Mouse (Mus musculus): ENCODE measurements around the gene Dus2. TPM values are rescaled to one million over a fixed set of nuclear protein-coding genes. Genes with fewer than 3 reads are reported as not detected.

The Dus2 gene
- total RNA-seq, 2 experiments from 2014 or later = 17.2 to 19.5 TPM

- peak in 1 of 2 experiments; percentile 16 for DNase-seq (ENCODE audit: low spot score in 2 of 2)
Observed at GRCm38 (mm10) chr8:106074659-106075058, 83.5 kb downstream of the Dus2 start.

GRCm38 (mm10) chr8:106075161-106075862 is 84.2 kb downstream of the Dus2 start:
- DNase-seq (ENCODE audit: low spot score in 2 of 2) = peak; percentile 43 to 86

- DNase-seq (ENCODE audit: low spot score in 2 of 2) = no peak
Observed at GRCm38 (mm10) chr8:106075863-106076174, 84.7 kb downstream of the Dus2 start.

- DNase-seq (ENCODE audit: low spot score in 2 of 2) = peak in 1 of 2 experiments; percentile 22
Observed at GRCm38 (mm10) chr8:106076612-106077011, 85.5 kb downstream of the Dus2 start.

- no peak for DNase-seq (ENCODE audit: low spot score in 2 of 2)
Observed at GRCm38 (mm10) chr8:106077452-106078067, 86.4 kb downstream of the Dus2 start.

- no peak for DNase-seq (ENCODE audit: low spot score in 2 of 2)
Observed at GRCm38 (mm10) chr8:106102321-106102720, 111.2 kb downstream of the Dus2 start.

Small RNAs within 50 kb of the gene (microRNA-seq; reads per million reads assigned to microRNA genes)
- 0 to 0.23 reads per million in 2 experiments for gene Mir7074

Other genes starting within 250 kb of the Dus2 start
- gene Gfod2, start 232.7 kb upstream of the Dus2 start, total RNA-seq (2021) = 10 to 100 TPM; 21.5 to 26.7 TPM
- 10 to 100 TPM; 25.5 to 26.0 TPM for gene Ranbp10, start 164.0 kb upstream of the Dus2 start, total RNA-seq (2021)
- under 1 TPM; 0.24 to 0.85 TPM for gene Tsnaxip1, start 163.6 kb upstream of the Dus2 start, total RNA-seq (2021)
- 10 to 100 TPM; 18.8 to 19.5 TPM for gene Cenpt, start 138.1 kb upstream of the Dus2 start, total RNA-seq (2021)
- 10 to 100 TPM; 34.5 to 36.1 TPM for gene Thap11, start 136.2 kb upstream of the Dus2 start, total RNA-seq (2021)
- gene Nutf2, start 130.8 kb upstream of the Dus2 start, total RNA-seq (2021) = 10 to 100 TPM; 36.5 to 45.5 TPM
- gene Edc4, start 110.5 kb upstream of the Dus2 start, total RNA-seq (2021) = 10 to 100 TPM; 57.2 to 66.0 TPM
- 1 to 10 TPM; 1.1 to 2.1 TPM for gene Nrn1l, start 97.8 kb upstream of the Dus2 start, total RNA-seq (2021)
- 1 to 10 TPM; 7.2 to 9.0 TPM for gene Pskh1, start 90.9 kb upstream of the Dus2 start, total RNA-seq (2021)
- 1 to 10 TPM; 1.2 to 1.3 TPM for gene Ctrl, start 57.5 kb upstream of the Dus2 start, total RNA-seq (2021)
- gene Psmb10, start 52.9 kb upstream of the Dus2 start, total RNA-seq (2021) = 10 to 100 TPM; 62.8 to 71.5 TPM
- gene Lcat, start 48.0 kb upstream of the Dus2 start, total RNA-seq (2021) = 10 to 100 TPM; 46.9 to 52.8 TPM
- 10 to 100 TPM; 28.1 to 35.8 TPM for gene Slc12a4, start 25.2 kb upstream of the Dus2 start, total RNA-seq (2021)
- not detected for gene Dpep3, start 11.9 kb upstream of the Dus2 start, total RNA-seq (2021)
- not detected for gene Dpep2nb, start 14.6 kb downstream of the Dus2 start, total RNA-seq (2021)
- gene Ddx28, start 20.5 kb downstream of the Dus2 start, total RNA-seq (2021) = 10 to 100 TPM; 11.1 to 12.6 TPM
- gene Nfatc3, start 67.5 kb downstream of the Dus2 start, total RNA-seq (2021) = 10 to 100 TPM in 1 of 2 experiments, 1 to 10 TPM in 1; 9.9 to 11.6 TPM
- not detected for gene Esrp2, start 145.6 kb downstream of the Dus2 start, total RNA-seq (2021)
- gene Pla2g15, start 159.1 kb downstream of the Dus2 start, total RNA-seq (2021) = 10 to 100 TPM; 18.5 to 19.4 TPM
- gene Slc7a6, start 177.5 kb downstream of the Dus2 start, total RNA-seq (2021) = 10 to 100 TPM; 25.7 to 26.3 TPM
- 10 to 100 TPM; 26.6 to 28.3 TPM for gene Slc7a6os, start 219.6 kb downstream of the Dus2 start, total RNA-seq (2021)
- gene Prmt7, start 219.6 kb downstream of the Dus2 start, total RNA-seq (2021) = 10 to 100 TPM; 32.1 to 34.3 TPM

All from layer of hippocampus, postnatal 14 days (tissue).